Mouse (Mus musculus): ENCODE results near the gene Rfc1. TPM values are rescaled to one million over a fixed set of nuclear protein-coding genes. Genes with fewer than 3 reads are reported as not detected.
"Not testable (repeated sequence)": the region's sequence is repeated elsewhere in the genome, so short reads cannot be mapped to it uniquely, and the experiment has no call there.

Gene Rfc1
- total RNA-seq, 2 experiments from 2014 or later: 43.2 to 43.8 TPM

DNA sequence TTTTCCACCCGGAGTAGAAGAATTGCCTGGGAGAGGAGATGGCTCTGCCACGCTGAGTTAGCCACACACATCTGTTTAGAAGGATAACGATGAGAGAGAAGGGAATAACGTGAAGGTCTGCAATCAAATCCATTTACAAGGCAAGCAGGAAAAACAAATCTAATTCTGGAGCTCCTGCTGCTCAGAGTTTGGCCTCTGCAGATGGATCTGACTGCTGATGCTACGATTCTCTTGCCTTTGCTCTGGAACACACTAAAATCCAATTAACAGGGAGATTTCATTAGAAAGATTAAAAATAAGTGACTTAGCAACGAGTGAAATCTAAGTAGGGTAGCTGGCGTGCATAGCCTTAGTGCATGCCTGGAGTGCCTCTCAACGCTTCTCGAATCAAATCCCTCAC is 30.0 kb downstream of the Rfc1 start:
- ATAC-seq (replicated peaks; ENCODE audit: low FRiP score, poor library complexity, severe bottlenecking): no peak

DNA sequence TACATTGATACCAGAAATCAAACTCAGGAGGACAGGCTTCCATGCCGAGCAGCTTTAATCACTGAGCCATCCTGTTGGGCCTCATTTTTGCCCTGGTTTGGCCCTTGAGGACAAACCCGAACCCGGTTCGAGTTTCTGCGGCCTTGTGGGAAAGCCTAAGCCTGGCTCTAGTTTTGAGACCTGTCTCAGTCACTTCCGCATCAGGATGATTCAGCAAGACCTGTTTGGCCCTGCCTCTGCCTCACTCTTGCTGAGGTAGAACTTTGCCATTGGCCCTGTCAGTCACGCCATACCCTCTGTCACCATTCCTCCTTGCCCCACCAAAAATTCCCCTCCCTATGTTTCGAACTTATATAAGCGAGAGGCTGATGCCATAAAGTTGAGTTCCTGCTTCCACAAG is 35.3 kb downstream of the Rfc1 start:
- ATAC-seq (replicated peaks; ENCODE audit: low FRiP score, poor library complexity, severe bottlenecking): no peak

DNA sequence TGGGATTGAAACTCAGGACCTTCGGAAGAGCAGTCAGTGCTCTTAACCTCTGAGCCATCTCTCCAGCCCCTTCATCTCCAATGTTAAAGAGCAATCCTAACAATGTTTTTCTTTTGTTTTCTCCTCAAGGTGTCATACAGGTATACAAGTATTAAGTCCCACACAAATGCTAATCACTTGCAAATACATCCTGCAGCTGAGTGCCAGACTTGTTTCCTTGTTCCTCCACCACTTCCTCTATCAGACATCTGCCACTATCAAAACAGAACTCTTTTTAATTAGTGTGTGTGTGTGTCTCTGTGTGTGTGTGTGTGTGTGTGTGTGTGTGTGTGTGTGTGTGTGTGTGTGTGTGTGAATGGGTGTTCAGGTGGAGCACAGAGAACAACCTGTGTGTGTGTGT is 35.8 kb downstream of the Rfc1 start:
- not testable (repeated sequence) for ATAC-seq (replicated peaks; ENCODE audit: low FRiP score, poor library complexity, severe bottlenecking)

DNA sequence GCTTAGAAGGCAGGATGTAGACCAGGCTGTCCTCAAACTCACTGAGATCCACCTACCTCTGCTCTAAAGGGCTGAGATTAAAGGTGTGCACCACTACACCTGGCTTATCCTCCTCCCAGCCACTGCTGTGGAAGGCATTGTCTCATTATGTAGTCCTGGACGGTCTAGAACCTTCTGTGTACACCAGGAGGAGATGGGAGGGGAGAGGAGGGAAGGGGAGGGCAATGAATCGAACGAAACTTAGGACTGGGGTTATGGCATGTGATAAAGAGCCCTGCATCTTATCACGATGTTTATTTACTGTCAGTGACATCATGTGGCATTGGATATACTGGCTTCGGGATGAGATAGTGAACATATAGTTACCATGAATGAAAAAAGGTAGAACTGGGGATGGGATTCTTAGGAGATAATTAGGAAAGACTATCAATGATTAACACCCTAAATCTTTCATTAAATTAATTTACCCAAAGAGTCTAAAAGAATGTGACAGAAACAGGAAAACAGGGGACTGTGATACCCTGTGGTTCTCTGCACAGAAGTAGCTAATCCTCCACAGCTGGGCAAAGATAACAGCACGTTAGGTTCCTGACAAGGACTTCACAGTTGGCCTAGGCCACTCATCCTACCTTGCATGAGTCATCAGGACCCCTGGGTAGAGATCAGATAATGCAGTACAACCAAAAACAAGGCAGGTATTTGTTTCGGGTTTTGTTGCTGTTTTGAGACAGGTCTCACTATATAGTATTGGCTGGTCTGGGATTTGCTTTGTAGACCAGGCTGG is 37.1 kb downstream of the Rfc1 start:
- no peak for ATAC-seq (replicated peaks; ENCODE audit: low FRiP score, poor library complexity, severe bottlenecking)

DNA sequence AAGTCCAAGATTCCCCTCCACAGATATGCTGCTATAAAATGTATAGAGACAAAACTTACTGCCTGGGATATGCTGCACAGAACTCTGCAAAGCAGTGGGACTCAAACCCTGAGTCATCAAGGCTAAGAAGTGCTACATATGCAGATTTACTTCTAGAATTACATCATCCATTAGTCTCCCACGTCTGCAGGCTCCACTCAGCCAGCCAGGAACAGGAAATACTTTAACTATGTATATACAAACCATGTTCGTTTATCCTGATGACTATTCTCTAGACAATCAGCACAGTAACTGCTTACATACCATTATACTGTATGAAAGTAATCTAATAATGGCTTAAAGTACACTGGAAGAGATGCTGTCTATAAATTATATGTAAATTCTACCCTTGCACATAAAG is 41.2 kb downstream of the Rfc1 start:
- ATAC-seq (replicated peaks; ENCODE audit: low FRiP score, poor library complexity, severe bottlenecking): no peak

DNA sequence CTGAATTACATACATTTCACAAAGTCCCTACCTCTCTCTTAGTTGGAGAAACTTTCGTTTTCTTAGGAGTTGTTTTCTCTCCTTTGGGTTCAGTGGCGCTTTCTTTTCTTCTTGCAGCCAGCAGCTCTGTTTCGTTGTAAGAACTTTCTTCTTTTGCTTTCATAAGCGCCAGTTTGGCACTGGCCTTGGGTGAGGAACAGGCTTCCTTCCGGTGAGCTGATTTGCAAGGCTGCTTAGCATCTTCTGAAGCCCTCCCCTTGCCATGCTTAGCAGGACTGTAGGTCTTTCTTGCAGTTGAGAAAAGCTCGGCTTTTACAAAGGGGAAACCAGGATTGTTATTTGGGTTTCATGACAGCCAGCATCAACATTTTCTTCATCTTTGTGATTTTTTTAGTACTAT is 41.8 kb downstream of the Rfc1 start:
- ATAC-seq (replicated peaks; ENCODE audit: low FRiP score, poor library complexity, severe bottlenecking): no peak

DNA sequence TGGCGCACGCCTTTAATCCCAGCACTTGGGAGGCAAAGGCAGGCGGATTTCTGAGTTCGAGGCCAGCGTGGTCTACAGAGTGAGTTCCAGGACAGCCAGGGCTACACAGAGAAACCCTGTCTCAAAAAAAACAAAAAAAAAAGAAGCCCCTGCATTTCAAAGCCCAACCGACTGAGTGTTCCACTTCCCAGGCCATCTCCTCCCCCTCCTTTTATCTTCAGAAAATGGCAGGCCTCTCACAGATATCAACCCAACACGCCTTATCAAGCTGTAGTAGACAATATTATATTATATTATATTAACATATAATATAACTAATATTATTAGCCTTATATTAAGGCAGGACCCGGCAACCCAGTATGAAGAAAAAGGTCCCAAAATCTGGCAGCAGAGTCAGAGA is 46.5 kb downstream of the Rfc1 start:
- not testable (repeated sequence) for ATAC-seq (replicated peaks; ENCODE audit: low FRiP score, poor library complexity, severe bottlenecking)

DNA sequence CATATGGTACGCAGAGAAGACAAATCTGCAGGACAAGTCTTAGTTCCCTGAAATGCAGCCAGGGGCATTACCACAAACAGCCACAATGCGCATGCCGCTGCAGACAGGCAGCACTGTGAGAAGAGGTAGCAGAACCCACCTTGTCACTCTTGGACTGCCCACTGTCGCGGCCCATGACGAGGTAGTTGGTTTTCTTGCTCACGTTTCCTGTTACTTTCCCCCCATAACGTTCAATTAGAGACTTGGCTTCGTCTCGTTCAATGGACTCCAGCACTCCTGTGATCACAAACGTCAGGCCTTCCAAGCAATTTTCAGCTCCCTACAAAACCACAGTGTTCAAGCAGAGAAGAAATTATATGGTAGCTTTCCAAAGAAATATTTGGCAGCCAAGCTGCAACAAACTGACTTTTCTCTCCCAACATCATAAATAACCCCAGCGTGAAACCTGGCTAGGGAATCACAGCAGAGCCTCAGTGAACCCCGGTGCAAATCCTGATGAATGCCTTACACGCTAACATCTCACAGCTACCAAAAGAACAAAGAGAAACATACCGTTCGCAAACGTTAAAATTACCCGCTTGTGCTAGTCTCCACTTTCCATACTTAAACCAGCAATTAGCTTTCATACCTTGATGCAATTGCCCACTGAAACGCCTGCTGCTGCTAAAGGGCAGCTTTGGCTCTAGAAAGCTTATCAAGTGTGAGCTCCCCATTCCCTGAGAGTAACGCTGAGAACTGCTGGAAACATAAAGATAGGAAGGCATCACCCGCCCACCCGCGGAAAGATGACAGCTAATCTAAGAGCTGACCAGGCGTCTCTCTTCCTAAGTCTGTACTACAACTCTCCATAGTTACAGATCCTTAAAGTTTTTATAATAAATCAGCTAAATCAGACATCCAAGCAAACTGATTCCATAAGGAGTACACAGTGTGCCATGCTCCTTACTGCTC is 47.4 kb downstream of the Rfc1 start:
- no peak for ATAC-seq (replicated peaks; ENCODE audit: low FRiP score, poor library complexity, severe bottlenecking)

DNA sequence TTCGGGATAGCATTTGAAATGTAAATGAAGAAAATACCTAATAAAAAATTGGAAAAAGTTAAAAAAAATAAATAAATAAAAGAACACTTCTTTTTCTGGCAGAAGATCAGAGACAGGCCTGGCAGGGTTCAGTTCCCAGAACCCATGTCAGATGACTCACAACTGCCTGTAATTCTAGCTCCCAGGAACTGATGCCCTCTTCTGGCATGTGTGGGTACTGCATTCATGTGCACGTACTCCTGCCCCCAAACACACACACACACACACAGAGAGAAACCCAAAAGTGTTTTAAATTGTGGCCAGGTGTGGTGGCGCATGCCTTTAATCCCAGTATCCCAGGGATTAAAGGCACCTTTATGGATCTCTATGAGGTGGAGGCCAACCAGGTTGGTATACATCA is 51.3 kb downstream of the Rfc1 start:
- ATAC-seq (replicated peaks; ENCODE audit: low FRiP score, poor library complexity, severe bottlenecking): 0 out of 2 replicates have a peak, but pooled peaks have one; percentile 39

DNA sequence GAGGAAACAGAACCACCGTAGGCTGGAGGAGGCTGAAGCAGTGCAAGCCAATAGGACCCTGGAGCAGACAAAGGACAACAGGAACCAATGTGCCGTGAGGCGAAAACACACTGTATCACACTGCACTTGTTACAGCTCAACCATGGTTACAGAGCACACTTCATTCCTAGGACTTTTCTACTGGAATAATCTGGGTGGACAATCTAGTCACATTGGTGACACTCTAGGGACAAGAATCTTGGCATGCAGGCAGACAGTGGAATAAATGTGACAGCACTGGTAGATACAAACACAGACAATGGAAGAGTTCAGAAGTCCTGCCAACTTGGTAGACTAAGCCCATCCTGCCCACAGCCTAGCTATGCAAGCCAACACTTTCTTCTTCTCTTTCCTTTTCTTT is 54.3 kb downstream of the Rfc1 start:
- no peak for ATAC-seq (replicated peaks; ENCODE audit: low FRiP score, poor library complexity, severe bottlenecking)

DNA sequence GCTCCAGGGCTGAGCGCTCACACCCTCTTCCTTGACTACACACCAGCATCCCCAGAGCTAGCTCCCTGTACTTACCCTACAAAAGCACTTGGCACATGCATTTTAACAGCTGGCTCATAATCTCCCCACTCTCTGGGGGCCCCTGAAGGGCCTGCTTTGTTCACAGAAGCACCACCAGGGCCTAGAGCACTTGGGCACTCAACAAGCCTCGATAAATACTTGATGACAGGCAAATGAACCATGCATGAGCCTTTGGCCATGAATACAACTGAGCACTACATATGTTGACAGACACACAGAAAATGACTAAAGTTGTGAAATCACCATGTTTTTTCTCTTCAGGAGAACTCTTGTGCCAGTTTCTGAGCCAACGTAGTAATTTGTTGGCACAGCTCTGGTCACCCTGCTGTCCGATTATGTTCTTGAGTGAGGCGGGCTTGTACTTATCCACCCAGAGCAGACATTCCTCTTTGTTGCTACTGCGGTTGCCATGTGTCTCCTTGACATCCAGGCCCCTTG is 56.3 kb downstream of the Rfc1 start:
- no peak for ATAC-seq (replicated peaks; ENCODE audit: low FRiP score, poor library complexity, severe bottlenecking)

DNA sequence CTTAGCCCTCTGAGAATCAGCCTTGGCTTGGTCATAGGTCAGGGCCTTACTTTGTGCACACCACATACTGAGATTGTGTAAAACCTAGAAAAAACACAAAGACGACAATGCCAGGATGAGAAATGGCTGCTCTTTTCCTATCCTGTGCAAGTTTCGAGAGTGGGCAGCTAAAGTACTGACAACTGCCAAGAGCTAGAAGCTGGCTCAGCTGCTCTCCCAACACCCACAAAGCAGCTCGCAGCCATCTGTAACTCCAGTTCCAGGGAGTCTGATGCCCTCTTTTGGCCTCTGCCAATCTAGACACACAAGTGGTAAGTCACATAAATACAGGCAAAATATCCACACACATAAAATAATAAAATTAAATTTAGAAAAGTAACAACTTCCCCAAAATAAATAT is 61.5 kb downstream of the Rfc1 start:
- ATAC-seq (replicated peaks; ENCODE audit: low FRiP score, poor library complexity, severe bottlenecking): no peak

DNA sequence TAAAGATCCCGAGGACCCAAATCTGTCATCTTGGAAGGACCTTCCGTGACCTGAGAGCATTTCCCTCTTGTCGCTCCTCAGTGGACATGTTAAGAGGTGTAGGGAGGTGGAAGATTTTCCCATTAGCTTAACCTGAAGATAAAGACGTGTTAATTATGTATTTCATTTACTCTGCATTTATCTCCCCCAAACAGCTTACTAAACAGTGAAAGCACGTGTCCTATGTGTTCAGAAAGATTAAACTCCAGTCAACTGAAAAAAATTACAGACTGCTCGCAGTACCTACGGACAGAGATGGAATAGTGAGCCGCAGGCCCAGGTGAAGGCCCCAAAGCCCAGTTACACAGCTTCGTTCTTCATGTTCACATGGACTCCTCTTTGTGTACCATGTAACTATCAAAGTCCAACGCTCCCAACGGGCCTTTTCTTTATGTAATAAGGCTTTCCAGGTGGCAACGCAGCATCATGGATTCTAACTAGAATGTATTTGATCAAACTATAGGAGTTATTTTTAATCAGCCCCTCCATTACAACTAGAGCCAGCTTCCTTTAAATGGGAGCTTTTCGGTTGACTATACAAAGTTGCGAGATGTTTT is 77.5 kb downstream of the Rfc1 start:
- no peak for ATAC-seq (replicated peaks; ENCODE audit: low FRiP score, poor library complexity, severe bottlenecking)

DNA sequence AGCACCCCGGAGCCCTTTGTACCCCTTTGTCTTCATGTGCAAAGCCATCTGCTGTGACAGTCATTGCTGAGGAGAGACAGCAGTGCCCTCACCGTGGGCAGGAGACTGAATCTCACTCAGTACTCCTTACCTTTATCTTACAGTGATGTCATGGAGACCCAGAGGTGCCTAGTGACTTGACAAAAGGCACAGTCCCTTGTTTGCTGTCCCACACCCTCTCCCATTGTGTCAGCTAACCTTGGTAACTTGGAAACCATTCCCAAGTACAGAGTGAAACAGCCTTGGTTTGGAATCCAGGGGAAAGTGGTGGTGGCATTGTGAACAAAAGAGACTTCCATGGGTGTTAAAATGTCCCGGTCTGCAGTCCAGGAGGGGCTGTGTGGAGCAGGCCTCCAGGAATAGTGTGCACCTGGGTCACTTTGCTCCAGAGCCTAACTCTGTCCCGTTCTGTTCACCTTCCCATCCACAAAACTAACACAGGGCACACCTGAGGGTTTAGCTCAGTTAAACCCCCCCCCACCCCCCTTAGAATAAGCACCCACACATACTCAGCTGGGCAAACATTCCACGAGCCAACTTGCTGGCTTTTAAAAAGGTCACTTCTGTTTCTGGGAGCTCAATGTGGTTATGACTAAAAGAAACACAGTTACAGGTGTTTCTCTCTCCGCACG is 85.2 kb downstream of the Rfc1 start:
- ATAC-seq (replicated peaks; ENCODE audit: low FRiP score, poor library complexity, severe bottlenecking): no peak

DNA sequence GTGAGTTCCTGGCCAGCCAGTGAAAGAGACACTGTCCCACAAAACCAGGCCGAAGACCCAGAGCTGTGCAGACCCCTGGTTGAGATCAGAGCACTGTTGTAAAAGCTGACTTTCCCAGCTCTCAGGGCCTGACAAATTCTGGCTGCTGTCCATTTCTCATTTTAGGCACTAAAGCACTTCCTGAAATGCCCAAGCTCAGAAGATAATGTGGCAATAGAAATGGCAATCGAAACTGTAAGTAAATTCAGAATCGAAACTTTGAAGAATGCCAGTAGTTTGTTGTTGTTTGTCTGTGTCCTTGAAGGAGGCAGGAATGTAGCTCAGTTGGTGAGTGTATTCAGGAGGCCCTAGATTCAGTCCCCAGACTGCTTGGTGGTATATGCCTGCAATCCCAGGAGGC is 88.2 kb downstream of the Rfc1 start:
- no peak for ATAC-seq (replicated peaks; ENCODE audit: low FRiP score, poor library complexity, severe bottlenecking)

DNA sequence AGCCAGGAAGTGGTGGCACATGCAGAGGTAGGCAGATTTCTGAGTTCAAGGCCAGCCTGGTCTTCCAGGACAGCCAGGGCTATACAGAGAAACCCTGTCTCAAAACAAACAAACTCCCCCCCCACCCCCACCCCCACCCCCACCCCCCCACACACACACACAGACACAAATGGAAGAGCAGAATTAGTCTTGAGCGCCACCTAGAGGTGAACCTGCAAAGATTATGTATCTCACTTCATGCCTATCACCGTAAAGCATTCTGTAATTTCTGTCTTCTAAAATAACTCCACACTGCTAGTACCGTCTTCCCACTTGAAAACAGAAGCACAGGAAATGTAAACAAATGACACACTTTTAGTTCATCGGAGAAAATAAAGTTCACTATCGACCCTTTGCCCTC is 92.7 kb downstream of the Rfc1 start:
- ATAC-seq (replicated peaks; ENCODE audit: low FRiP score, poor library complexity, severe bottlenecking): no peak

DNA sequence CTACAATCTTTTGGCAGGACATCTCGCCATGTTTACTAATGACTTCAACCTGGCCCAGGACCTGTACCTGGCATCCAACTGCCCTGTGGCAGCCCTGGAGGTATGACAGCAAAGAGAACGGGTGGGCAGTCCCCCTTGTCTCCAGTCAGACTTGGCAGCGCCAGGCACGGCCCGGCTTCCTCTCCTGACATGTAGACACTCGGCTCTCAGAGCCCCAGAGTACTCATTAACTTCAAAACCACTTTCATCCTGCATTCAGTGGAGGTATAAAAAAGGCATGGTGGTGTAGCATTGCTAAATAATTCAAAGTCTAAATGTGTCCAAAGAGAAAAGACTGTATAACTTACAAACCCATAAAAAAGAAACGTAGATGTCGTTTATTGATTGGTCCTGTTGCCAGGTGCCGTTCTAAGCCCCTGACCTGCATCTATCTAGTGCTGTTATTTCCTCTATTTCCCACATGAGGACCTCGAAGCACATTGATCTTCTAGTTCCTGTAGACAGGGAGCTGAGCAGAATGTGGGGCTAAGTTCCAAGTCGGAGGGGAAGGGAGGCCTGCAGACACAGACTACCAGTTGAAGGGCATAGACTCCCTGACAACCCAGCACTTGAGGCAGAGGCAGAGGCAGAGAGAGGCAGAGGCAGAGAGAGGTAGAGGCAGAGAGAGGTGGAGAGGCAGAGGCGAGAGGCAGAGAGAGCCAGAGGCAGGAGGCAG is 104.0 kb downstream of the Rfc1 start:
- no peak for ATAC-seq (replicated peaks; ENCODE audit: low FRiP score, poor library complexity, severe bottlenecking)

DNA sequence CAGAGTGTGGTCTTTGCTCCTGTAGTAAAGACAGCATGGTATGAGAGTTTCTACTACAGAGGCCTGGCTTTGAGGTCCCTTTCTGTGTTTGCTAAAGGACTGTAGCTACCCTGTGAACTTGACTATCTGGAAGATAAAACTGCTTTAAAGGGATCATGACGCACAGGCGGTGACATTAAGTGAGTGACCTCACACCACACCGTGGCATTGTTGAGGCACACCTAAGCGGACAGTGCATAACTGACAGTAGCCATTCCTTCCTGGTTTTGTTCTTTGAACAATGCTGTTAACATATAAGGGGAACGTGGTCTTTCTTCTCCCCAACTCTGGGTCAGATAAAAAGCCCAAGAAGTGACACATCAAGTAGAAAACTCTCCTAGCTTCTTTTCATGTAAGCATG is 111.4 kb downstream of the Rfc1 start:
- ATAC-seq (replicated peaks; ENCODE audit: low FRiP score, poor library complexity, severe bottlenecking): no peak

DNA sequence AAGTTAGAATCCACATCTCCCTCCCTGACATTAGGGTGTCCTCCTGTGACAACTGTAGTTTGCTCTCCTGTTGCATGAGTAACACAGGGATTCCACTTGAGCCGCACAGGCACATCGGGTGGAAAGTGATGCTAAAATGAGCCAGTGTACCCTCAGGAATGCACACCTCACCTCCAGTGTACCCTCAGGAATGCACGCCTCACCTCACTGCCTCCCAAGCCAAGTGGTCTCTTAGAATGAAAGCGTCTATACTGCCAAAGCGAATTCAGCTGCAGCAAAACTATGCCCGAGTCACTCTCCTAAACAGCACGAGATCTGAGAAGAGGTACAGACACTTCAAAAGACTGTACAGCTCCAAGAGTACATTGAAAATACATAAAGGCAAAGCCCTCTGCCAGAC is 114.4 kb downstream of the Rfc1 start:
- no peak for ATAC-seq (replicated peaks; ENCODE audit: low FRiP score, poor library complexity, severe bottlenecking)

Measured in erythroid progenitor cell, adult 5-6 weeks (primary cell).